Comparison of ENCODE assay signal across 8 mouse cellular contexts in the genomic region with DNA sequence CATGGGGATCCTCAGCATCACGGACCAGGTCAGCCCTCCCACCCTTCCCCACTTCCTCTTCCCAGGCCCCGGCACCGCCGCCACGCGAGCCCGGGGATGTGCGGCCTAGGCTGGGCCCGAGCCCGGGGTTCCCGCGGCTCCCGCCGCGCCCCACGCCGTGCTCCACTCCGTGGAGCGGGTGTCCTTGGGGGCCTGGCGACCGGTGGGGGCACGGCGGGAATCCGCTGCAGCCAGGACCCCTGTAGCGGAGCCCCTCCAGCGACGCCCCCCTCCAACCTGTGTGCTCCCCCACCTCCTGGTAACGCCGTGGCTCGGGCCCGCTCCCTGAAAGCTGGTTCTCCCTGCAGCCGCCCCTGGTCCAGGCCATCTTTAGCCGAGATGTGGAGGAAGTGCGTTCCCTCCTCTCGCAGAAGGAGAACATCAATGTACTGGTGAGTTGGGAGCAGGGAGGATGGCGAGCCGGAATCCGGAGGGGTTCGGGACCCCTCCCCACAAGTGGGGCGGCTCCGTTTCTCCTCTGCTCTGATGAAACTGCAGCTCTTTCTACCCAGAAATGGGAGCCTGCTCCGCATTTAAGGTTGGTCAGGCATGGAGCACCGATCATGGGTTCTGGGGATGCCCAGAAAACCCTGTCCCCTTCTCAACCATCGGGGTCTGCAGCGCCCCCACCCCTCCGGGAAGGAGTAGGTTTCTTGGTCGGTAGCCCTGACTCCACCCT. TPM values are rescaled to one million over a fixed set of nuclear protein-coding genes. Genes with fewer than 3 reads are reported as not detected.
A peak's percentile ranks its signal among the peaks of the same experiment; 100 is the strongest.
DNase-seq lines count a peak whose midpoint lies in the region; ATAC-seq lines count a peak whose summit lies in the region.

No protein-coding gene starts in this region.

- DNase-seq in lung, adult 18-20 months = peak; percentile 26 to 30
- no peak for DNase-seq in lung, postnatal 25 days (ENCODE audit: low spot score)
- DNase-seq in lung, postnatal 10 days = peak; percentile 53
- DNase-seq in right cerebral cortex, postnatal 14 days = peak; percentile 52
- DNase-seq in gastrocnemius, adult 18-20 months (ENCODE audit: low spot score) = no peak

- ATAC-seq in activated CD4-positive, CD25-positive, alpha-beta regulatory T cell, adult 4 months = peak; percentile 24
- ATAC-seq in erythroblast, adult 5-6 weeks (replicated peaks; ENCODE audit: low FRiP score, poor library complexity, severe bottlenecking) = peak; percentile 32
- ATAC-seq in inflammation-experienced regulatory T-cells, adult 6 months = peak; percentile 26

RNA-seq across cellular contexts. Expression of gene Ankrd52, which starts 0.5 kb away (rescaled TPM):
- polyA plus RNA-seq in activated CD4-positive, CD25-positive, alpha-beta regulatory T cell, adult 4 months (2017; shearing (Covaris generic)) = 1 to 10 TPM; 2.6 to 4.5 TPM
- total RNA-seq in erythroblast, adult 5-6 weeks (2015; ENCODE audit: low replicate concordance) = 7.7 and 30.0 TPM in 2 replicates
- total RNA-seq in erythroblast, adult 5-6 weeks (2017; ENCODE audit: low replicate concordance) = 2.9 and 3.5 TPM in 2 replicates
- polyA plus RNA-seq in inflammation-experienced regulatory T-cells, adult 6 months (2017; shearing (Covaris generic)) = 1 to 10 TPM; 1.7 to 6.7 (median 3.6) TPM
- 10 to 100 TPM; 44.5 to 47.0 TPM for total RNA-seq in gastrocnemius, adult 18-20 months (2021)

RNA-seq across cellular contexts. Expression of gene Coq10a, which starts 8.6 kb away (rescaled TPM):
- 10 to 100 TPM; 14.3 to 20.3 TPM for polyA plus RNA-seq in activated CD4-positive, CD25-positive, alpha-beta regulatory T cell, adult 4 months (2017; shearing (Covaris generic))
- total RNA-seq in erythroblast, adult 5-6 weeks (2015; ENCODE audit: low replicate concordance) = 1.9 and 5.6 TPM in 2 replicates
- total RNA-seq in erythroblast, adult 5-6 weeks (2017; ENCODE audit: low replicate concordance) = 2.8 and 3.2 TPM in 2 replicates
- 10 to 100 TPM; 12.8 to 19.9 (median 17.3) TPM for polyA plus RNA-seq in inflammation-experienced regulatory T-cells, adult 6 months (2017; shearing (Covaris generic))
- 100 to 1,000 TPM; 388 to 467 TPM for total RNA-seq in gastrocnemius, adult 18-20 months (2021)

RNA-seq across cellular contexts. Expression of gene Slc39a5, which starts 23.6 kb away (rescaled TPM):
- not detected for polyA plus RNA-seq in activated CD4-positive, CD25-positive, alpha-beta regulatory T cell, adult 4 months (2017; shearing (Covaris generic))
- total RNA-seq in erythroblast, adult 5-6 weeks (2015; ENCODE audit: low replicate concordance) = not detected in 2 replicates
- not detected in 2 replicates for total RNA-seq in erythroblast, adult 5-6 weeks (2017; ENCODE audit: low replicate concordance)
- not detected for polyA plus RNA-seq in inflammation-experienced regulatory T-cells, adult 6 months (2017; shearing (Covaris generic))
- total RNA-seq in gastrocnemius, adult 18-20 months (2021) = not detected

RNA-seq across cellular contexts. Expression of gene Nabp2, which starts 33.9 kb away (rescaled TPM):
- 10 to 100 TPM; 75.0 to 81.0 TPM for polyA plus RNA-seq in activated CD4-positive, CD25-positive, alpha-beta regulatory T cell, adult 4 months (2017; shearing (Covaris generic))
- 11.1 and 20.1 TPM in 2 replicates for total RNA-seq in erythroblast, adult 5-6 weeks (2015; ENCODE audit: low replicate concordance)
- 7.4 and 15.2 TPM in 2 replicates for total RNA-seq in erythroblast, adult 5-6 weeks (2017; ENCODE audit: low replicate concordance)
- 10 to 100 TPM; 68.8 to 87.0 (median 73.8) TPM for polyA plus RNA-seq in inflammation-experienced regulatory T-cells, adult 6 months (2017; shearing (Covaris generic))
- total RNA-seq in gastrocnemius, adult 18-20 months (2021) = 10 to 100 TPM; 61.0 to 65.2 TPM

RNA-seq across cellular contexts. Expression of gene Rnf41, which starts 34.1 kb away (rescaled TPM):
- 10 to 100 TPM; 26.1 to 39.3 TPM for polyA plus RNA-seq in activated CD4-positive, CD25-positive, alpha-beta regulatory T cell, adult 4 months (2017; shearing (Covaris generic))
- total RNA-seq in erythroblast, adult 5-6 weeks (2015; ENCODE audit: low replicate concordance) = 2.9 and 4.6 TPM in 2 replicates
- total RNA-seq in erythroblast, adult 5-6 weeks (2017; ENCODE audit: low replicate concordance) = 2.9 and 3.3 TPM in 2 replicates
- 10 to 100 TPM; 25.2 to 42.2 (median 37.9) TPM for polyA plus RNA-seq in inflammation-experienced regulatory T-cells, adult 6 months (2017; shearing (Covaris generic))
- 10 to 100 TPM; 12.7 to 13.2 TPM for total RNA-seq in gastrocnemius, adult 18-20 months (2021)

Comparison
In these comparisons a context has a peak if more than half of its experiments do, and no peak if none do; other contexts are left out.
1. DNase-seq: peak in lung, adult 18-20 months (2 of 2), lung, postnatal 10 days (single experiment) and right cerebral cortex, postnatal 14 days (single experiment); none in lung, postnatal 25 days (single experiment) and gastrocnemius, adult 18-20 months (single experiment).
2. RNA of gene Coq10a, which starts 8.6 kb away (total RNA-seq): 388 to 467 TPM in gastrocnemius, adult 18-20 months; 1.9 to 5.6 TPM in erythroblast, adult 5-6 weeks; every median in the first group is over 10 times any median in the second.
3. Peak in every context shown above with its lines, with median percentiles within 50 percentile points of each other: ATAC-seq.